Mouse (Mus musculus) liver (tissue): ENCODE data around the gene Elovl2.
A peak's percentile ranks its signal among the peaks of the same experiment; 100 is the strongest.
"Not testable (repeated sequence)": the region's sequence is repeated elsewhere in the genome, so short reads cannot be mapped to it uniquely, and the experiment has no call there.

Source experiments
- DNase-seq: peaks from one replicate; pipeline ENCODE4 v3.0.0-alpha.2; 2020; ENCODE audit warnings: mixed read lengths

Elovl2 gene

DNA sequence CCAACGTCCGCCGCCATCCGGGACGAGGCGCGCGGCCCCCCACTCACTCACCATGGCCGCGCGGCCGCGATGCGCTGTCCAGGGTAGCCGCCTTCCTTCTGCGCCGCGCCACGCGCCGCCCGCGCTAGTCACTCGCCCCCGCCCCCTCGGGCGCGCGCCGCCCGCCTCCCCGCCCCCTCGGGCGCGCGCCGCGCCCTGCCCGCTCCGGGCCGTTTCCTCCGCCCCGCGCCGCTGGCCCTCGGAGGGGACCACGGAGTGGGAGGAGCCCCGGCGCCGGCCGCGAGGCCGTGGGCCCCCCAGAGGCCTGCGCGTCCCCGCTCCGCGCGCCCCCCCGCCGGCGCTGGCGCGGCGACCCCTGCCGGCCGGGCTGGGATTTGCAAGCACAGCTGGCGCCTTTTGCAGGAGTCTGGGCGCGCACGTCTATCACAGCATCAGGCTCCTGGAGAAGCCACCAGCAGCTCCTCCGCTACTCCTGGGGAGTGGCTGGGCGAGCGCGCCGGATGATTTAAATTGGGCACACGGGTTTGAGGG, at the start of gene Elovl2:
Gene Elovl2 (minus strand): TSS at position 102 of the 531 bp plus-strand sequence.
- peak; percentile 77 for DNase-seq

DNA sequence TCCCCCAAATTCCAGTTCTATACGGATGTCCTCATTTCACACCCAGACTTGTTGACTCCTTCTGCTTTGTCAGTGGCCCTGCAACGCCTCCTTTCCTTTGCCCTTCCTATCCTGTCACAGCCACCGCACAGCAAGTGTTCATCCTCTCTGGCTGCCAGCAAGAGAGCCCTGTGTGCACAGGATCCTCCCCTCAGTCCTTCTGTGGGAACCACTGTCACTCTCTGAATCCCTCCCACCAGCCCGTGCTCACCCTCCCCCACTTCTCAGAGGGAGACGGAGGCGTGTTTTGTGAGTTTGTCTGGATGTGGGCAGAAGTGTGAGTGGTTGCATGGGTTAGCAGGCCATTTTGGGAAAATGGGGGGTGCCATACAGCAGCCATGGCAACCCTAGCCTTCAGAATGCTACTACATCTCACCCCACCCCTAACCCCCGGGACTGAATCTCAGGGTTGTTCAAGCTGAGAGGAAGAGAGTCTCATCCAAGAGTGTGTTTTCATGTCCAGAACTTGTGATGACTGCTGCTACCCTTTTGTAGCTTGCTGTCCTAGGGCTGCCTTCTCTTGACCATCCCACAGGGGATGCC, 47.7 kb upstream of the Elovl2 start:
- peak; percentile 6 for DNase-seq

DNA sequence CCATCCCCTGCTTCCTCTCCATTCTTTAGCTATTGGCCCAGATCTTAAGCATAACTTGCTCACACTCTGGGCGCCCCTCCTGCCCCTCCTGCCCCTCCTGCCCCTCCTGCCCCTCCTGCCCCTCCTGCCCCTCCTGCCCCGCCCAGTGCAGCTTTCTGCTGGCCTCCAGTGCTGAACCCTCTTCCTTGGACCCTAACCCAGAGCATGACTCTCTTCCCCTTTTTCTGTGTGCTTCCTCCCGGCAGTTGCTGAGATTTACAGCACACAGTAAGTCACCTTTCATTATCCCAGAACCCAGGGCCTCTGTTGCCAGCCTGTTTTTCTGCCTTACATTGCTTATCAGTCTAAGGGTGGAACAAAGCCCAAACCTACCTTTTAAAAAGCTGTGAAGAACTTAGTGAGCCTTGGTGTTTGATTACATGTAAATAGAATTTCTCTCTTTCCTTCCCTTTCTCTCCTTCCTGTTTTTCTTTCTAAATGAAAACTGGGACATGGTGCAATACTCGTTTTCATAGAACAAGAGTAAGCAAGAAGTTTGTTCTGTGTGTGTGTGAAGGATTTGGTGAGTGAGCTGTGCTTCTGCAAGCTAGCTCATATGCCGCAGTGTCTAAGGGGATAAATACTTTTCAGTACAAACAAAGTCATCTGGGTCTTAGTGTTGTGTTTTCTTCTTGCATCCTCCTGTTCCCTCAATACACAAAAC, 43.2 kb upstream of the Elovl2 start:
- no peak for DNase-seq

DNA sequence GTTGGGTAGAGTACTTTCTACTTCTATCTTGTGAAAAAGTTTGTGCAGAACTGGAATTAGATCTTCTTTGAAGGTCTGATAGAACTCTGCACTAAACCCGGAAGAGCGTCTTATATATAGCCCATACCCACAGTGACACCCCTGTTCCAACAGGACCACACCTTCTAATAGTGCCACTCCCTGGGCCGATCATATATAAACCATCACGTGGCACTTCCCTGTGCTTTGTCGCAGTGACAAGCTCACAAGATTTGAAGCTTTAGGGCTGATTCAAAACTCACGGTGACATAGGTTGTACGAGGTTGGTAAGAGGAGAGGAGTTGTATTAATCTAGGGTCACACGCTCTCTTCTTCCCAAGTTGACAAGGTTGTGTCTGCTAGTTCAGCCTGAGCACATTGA, 41.4 kb upstream of the Elovl2 start:
- DNase-seq = not testable (repeated sequence)

DNA sequence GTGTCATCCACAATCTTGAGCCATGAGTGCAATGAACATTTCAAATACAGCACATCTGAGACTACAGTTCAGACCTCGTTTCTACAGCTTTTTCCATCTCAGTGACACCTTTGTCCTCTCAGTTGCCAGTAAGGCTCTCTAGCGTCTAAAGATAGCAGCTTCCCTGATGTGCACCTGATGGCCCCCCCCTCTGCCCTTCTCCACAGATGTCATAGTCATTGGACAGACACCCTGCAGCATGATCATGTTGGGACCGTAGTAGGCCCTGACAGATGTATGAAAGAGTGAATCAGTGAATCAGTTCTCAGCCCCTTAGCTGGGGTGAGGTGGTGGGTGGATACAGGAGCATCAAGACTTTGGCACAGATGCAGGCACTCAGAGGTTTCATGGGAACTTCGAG, 37.6 kb upstream of the Elovl2 start:
- DNase-seq = no peak

DNA sequence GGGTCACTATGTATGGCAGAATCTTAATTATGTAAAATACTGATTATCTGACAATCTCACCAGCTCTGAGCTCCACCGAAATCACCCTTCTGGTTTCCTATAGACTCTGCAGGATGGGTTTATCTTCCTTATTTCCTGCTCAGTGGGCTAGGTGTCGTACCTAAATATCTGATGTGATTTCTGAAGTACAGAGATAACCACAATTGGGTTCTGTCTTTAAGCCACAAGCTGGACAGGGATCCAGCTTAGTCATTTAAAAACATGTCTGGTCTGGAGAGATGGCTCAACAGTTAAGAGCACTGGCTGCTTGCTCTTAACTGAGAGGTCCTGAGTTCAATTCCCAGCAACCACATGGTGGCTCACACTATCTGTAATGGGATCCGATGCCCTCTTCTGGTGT, 36.8 kb upstream of the Elovl2 start:
- no peak for DNase-seq

DNA sequence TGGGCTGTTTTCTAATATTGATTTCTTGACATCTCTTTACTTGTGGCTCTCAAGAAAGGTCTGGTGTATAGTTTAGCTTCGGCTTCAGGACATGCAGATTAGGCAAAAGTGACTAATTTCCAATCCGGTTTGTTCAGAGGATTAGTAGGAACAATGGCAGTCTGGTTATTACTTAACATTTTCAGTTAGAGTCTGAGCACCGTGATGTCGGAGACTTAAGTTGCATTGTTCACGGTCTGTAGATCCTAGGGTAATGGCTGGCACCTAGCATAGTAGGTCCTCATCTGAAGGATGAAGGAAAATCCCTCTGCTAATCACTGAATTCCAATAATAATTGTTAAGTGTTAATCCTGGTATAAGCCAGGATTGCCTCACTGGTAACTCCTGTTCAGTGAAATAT, 35.9 kb upstream of the Elovl2 start:
- DNase-seq = no peak

DNA sequence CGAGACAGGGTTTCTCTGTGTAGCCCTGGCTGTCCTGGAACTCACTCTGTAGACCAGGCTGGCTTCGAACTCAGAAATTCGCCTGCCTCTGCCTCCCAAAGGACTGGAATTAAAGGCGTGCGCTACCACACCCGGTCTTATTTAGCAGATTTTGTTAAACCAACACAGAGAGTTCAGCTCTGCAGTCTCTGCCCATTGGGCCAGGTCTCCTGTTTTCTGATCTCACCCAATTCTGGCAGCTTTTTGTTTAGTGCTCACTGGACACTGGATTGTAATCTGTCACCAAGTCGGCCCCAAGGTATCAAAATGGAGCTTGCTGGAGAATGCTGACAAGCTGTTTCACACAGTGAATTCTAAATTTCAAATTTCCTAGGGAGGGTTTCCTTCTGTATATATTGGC, 32.5 kb upstream of the Elovl2 start:
- no peak for DNase-seq

DNA sequence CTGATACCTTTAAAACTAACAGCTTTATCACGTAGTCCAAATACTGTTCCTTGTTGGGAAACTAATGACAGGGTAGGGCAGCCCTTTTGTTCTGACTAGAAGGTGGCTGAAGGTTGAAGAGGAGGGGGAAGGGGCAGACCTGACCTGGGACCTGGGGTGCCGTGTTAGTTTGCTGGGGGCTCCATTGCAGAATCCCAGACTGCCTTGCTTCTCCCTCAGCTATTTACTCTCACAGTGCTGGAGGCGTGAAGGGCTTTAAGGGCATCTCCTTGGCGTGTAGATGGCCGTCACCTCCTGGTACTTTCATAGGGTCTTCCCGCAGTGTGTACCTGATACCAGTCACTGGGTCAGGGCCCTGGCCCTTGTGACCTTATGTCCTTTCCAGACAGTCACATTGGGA, 31.9 kb upstream of the Elovl2 start:
- no peak for DNase-seq

DNA sequence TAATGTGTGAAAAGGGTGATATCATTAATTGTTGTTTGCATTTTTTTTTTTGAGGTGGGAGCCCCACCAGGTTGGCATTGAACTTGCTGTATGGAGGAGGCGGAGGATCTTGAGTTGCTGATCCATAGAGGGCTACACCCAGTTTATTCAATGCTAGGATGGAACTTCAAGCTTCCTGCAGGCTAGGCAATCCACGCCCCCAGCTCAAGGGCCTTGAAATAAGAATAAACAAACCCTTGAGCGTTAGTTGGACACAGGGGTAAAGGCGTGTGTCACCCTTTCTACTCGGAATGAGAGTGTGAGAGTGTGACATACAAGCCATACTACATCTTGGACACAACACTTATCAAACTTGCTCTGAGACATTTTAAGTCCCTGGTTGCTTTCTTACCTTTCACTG, 31.5 kb upstream of the Elovl2 start:
- DNase-seq = no peak

DNA sequence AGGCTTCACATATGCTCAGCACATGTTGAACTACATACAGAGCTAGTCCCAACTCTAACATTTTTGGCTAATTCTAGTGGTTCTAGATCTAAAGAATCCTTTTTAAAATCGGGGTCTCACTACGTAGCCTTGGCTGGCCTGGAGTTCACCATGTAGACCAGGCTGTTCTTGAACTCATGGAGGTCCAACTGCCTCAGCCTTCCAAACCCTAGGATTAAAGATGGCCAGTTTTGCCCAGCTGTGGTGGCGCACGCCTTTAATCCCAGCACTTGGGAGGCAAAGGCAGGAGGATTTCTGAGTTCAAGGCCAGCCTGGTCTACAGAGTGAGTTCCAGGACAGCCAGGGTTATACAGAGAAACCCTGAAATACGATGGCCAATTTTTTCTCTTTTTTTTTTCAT, 31.0 kb upstream of the Elovl2 start:
- DNase-seq = not testable (repeated sequence)

DNA sequence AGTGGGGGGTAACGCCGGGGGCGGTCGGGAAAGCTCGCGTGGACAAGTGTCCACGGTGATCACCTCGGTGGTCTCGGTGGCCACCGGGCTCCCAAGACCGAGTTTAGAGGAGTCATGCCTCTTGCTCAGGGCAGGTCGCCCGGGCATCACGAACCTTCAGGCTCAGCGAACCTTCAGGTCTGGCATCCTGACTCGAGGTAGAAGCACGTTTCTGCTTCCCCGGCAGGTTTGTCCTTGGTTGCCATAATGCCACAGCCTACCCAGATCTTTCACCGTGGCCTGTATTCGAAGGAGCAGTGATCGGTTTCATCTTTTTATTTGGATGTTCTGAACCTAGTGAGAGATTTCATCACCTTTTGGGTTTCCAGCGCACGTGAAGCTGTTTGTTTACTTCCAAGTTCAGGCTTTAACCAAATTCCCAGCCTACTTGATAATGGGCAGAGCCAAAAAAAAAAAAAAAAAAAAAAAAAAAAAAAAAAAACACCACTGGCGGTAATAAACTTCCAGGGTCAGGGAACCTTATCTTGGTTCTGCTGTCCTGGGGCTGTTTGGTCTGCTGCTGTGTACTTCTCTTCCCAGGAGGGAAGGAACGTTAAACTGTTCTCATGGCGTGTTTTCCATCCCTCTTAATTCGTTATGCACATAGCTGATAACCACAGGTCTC, 30.2 kb upstream of the Elovl2 start:
- peak; percentile 40 for DNase-seq

DNA sequence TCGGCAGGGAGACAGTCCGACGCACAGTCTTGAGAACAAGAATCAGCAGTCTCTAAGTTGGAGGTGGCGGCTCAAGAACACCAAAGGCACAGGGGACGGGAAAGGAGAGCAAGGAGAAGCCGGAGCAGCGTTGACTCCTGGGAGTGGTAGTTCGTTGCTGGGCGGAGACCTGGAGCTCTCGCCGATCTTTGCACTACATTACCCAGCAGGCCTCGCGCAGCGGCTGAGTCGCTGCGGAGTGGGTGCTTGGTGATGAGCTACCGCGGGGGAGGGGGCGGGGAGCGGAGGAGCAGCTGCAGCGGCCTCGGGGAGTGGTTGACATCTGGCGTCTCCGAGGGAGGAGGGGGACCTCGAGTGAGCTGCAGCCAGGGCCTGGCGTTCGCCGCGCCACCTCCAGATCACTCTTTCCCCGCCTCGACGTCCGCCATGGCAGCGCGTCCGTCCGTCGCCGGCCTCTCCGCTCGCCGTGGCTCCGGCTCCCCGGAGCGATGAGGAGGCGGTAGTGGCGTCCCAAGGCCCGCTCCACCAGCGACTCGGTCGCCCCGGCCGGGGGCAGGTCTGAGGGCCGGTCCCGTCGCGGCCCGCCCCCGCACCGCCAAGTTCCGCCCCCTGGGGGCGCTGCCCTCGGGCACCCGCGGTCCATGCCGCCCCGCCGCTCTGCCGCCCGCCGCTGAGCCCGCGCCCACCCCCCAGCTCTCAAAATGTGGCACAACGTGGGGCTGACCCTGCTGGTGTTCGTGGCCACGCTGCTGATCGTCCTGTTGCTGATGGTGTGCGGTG, 29.5 kb upstream of the Elovl2 start, which contains the start of gene Smim13:
Gene Smim13 (plus strand): TSS at position 307 of the 780 bp plus-strand sequence.
- peak; percentile 95 for DNase-seq

DNA sequence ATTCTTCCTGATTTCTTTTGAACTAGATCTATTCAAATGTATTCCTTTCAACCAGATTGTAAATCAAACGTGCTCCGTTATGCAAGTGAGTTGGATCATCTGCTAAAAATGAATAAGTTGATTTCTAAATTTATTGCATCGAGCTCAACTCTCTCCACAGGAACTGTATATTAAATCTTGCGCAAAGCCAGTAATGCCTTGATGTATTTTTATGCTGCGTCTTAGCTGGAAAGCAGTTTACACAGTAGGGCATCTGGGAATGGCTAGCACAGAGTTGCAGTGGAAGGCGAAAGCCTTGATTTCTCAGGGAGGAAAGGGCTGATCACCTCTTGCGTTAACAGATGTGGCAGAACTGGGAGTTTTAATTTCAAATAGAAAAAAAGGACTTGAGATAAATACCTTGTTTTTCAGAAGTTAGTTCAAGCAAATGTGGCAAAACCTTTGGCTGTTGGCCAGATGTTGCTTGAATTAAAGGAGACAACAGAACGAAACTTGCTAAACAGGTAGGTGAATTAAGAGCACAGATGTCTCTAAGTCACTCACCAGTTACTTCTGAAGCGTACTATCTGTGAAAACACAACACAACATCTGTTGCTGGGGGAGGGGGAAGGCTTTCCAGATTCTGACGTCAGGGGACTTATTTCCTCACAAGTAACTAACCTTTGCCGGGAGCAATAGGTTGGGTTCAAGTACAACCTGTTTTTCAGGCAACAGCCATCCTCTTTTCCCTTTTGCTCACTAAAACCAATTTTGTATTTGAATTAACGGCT, 28.7 kb upstream of the Elovl2 start:
- DNase-seq = peak; percentile 63

DNA sequence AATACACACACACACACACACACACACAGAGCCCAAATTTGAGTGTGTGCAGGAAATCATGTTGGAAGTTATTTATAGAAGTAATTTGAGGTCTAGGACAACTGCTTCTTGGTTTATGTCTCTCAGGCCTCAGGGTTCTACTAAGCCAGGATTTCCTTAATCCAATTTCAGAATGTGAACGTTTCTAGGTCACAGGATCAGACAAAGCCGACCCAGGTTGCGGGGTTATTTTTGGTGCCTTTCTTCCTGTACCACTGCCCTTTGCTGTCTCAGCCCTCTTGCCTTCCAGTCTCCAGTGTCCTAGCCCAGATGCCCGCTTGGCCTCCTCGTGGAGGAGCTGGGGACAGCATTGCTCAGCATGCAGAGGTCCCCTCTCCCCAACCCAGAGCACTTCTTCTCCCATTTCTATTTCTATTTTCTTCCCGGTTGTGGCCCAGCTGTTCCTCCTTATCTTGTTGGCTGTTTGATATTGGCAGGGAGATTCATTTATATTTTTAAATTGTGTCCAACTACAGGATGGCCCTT, 24.2 kb upstream of the Elovl2 start:
- DNase-seq = no peak

DNA sequence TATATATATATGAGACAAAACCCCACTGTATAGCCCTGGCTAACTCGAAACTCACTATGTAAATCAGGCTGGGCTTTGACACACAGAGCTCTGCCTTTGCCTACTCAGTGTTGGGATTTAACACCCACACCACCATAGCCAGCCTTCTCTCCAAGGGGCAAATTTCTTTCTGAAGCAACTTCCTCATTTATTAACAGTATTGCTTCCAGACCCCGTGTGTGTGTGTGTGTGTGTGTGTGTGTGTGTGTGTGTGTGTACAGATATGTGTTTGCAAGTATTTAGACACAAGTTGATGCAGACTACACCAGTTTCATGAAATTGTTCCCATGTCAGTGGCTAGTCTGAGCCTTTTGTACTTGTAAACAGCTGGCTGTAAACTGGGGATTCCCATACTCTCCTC, 21.4 kb upstream of the Elovl2 start:
- DNase-seq = no peak

DNA sequence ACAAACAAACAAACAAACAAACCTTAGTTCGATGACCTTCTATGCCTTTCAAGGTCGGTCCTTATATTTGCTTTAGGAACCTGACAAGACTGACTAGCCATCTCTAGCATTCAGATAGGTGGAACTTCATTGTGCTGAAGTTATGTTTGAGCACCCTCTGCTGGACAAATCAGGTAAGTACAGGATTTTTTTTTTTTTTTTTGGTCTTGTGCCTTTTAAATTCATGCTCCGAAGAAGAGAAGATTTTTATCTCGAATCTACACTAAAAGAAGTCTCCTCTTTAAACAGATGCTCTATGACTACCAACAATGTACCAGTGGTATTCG, 18.6 kb upstream of the Elovl2 start:
- DNase-seq = no peak

DNA sequence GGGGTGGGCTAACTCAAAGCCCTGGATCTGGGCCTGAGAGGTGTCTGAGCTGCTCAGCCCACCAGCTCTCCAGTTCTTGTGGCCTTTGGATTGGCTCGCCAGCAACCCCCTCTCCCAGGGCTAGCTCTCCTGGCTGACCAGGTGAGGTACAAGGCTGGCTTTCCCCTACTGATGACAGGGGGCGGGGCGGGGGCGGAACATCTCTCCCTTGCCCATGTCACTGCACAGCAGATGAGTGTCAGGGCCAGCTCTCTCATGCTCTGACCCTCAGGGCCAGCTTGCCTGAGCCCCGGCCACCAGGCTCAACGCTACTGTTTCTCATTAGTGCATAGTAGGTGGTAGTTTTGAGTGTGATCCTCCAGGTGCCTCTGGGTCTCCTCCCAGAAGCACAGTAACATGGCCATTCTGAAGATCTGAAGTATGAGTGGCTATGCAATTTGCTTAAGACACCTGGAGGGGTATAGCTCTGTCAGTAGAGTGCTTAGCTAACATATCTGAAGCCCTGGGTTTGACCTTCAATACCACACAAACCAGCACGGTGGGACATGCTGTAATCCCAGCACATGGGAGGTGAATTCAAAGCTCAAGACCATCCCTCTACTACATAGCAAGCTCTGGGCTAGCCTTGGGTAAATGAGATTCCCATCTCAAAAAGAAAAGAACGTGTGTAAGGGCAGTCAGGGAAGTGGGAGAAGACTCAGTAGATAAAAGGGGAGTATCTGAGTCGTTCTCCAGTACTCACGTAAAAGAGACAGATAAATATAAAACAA, 18.0 kb upstream of the Elovl2 start:
- DNase-seq = peak; percentile 38

DNA sequence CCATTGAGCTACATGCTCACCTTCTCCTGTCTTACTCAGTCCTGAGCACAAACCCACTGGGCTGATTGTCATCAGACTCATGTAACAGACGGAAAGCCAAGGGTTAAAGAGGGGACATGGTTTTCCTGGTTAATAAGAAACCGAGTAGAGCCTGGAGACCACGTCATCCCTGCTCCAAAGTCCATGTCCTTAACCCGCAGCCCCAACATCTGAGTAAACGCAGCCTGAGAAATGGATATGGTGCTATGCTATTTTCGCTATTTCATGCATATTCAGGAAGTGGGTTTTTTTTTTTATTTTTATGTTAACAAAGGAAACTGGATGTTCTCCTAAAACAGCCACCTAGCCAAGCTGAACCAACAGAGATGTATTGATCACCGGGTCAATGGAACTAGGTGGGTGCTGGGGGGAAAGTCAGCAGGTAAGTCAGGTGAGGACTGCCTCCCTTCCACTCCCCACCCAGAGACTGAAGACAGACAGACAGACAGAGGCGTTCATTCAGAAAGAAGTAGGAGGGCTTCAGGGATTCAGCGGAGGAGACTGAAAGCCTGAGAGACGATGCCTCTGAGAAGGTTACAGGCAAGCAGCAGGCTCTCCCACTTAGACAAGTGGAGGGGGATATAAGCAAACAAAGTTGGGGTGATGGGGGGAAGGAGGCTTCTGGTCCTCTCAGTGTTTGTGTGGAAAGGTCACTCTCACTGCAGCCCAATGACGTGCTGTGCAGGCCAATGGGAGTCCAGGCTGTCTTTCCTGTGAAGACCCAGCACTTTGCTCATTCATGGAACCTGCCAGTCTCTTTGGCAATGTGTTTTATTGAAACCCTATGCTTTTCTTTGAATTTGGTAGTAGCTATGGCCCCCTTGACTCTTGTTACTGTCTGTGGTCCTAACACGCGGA, 15.9 kb upstream of the Elovl2 start:
- peak; percentile 19 for DNase-seq

DNA sequence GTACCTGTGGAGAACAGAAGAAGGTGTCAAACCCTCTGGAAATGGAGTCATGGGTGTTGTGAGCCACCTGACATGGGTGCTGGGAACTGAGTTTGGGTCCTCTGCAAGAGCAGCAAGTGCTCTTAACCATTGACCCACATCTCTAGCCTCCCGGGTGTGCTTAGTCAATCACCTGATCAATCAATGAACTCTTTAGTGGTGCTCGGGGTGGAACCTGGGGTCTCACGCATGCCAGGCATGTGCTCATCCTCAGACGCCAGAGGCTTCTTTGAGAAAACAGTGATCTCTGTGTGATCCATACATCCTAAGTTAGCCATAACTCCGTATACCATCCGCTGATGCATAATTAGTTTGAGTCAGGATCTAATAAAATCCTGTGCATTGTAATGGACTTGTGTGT, 15.0 kb upstream of the Elovl2 start:
- DNase-seq = no peak
